Mouse (Mus musculus): ENCODE data around the gene Tekt3.

The Tekt3 gene

DNA sequence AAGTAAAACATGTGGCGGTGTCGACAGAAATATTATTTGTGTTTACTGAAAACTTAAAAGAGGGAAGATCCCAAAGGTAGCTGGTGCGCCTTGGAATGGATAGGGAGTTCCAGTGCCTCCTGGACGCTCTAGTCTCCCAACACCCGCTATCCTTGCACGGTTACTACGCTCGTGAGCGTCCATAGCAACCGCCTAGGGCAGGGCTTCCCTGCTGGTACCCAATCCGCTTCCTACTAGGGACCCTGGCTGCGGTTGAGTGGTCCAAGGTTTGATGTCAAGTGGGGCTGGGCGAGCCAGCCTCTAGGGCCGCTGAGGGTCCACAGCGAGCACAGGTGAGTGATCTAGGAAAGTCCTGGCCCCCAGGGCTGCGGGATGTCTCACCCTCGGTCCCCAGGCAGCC is at the start of gene Tekt3:
Gene Tekt3, plus strand, starts transcription at position 209 of the 400 bp plus-strand sequence.
- peak; percentile 19 for DNase-seq (ENCODE audit: low spot score)

- DNase-seq (ENCODE audit: low spot score), result no peak
Measured at GRCm38 (mm10) chr11:63017327-63018082, 43.9 kb upstream of the Tekt3 start.

DNA sequence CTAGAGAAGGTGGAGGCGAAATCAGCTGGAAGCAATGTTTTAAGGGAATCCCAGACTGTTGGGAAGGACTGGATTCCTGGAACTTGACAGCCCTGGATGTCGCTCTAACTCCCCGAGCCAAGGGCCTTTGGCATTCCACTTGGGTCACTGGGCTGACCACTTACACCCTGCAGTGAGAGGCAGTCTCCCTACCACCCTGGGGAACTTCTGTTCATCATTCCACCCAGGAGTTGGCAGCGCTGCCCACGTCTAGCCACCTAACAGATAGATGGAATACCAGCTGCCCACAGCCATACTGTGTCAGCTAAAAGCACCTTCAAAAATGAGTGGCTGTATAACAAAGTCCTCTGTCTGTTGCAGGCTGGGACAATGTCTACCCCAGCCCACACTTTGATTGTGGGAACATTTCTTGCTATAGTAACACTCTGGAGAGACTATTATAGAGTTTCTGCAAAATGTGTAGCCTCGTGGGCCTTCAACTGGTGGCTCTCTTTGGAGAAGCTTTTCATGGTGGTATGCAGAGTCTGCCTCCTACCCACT is 43.3 kb upstream of the Tekt3 start:
- DNase-seq (ENCODE audit: low spot score), result no peak

GRCm38 (mm10) chr11:63020633-63021032 is 40.8 kb upstream of the Tekt3 start:
- peak; percentile 61 for DNase-seq (ENCODE audit: low spot score)

DNA sequence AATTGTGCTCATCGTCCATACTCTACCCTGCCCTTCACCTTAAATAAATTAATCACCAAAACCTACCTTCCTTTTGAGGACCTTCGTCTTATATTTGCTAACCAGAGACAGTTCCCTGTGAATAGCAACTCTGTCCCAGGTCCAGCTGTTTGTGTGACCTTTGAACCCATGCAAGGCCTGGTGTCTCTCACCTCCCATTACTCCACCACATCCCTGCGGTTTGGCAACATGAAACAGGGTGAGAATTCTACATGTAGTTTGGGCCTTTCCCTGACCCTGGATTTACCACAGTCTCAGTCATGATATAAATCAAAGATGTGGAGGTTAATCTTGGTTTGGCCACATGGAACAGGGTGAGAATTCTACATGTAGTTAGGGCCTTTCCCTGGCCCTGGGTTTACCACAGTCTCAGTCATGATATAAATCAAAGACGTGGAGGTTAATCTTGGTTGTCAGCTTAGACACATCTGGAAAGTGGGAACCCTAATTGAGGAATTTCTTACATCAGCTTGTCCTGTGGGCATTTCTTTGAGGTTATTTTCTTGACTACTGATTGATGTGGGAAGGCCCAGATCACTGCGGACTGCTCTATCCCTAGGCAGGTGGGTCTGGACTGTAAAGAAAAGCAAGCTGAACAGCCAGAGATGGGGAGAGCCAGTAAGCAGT is 40.2 kb upstream of the Tekt3 start:
- DNase-seq (ENCODE audit: low spot score), result peak; percentile 72

- no peak for DNase-seq (ENCODE audit: low spot score)
Measured at GRCm38 (mm10) chr11:63023461-63023860, 38.0 kb upstream of the Tekt3 start.

DNA sequence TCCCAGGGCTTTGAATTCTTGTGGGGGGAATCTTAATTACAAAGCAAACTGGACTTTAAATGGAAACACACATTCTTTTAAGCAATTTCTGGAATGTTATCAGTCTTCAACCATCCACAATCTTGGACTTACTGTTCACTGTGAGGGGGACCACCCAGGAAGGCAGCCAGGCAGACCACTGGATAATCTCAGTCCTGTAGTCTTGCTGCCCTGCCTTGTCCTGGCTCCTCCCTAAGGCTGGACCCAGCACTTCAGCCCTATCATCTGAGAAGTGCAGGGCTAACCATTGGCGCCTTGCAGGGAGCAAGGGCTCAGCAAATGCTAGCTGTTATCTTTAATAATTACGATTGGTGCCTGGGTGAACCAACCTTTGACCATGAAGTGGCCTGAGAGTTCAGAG is 37.3 kb upstream of the Tekt3 start:
- DNase-seq (ENCODE audit: low spot score), result peak; percentile 86

- no peak for DNase-seq (ENCODE audit: low spot score)
Measured at GRCm38 (mm10) chr11:63025476-63025875, 36.0 kb upstream of the Tekt3 start.

GRCm38 (mm10) chr11:63026651-63027141 is 34.8 kb upstream of the Tekt3 start:
- DNase-seq (ENCODE audit: low spot score), result no peak

GRCm38 (mm10) chr11:63028131-63028530 is 33.3 kb upstream of the Tekt3 start:
- no peak for DNase-seq (ENCODE audit: low spot score)

- peak; percentile 67 for DNase-seq (ENCODE audit: low spot score)
Measured at GRCm38 (mm10) chr11:63029148-63029714, 32.2 kb upstream of the Tekt3 start.

DNA sequence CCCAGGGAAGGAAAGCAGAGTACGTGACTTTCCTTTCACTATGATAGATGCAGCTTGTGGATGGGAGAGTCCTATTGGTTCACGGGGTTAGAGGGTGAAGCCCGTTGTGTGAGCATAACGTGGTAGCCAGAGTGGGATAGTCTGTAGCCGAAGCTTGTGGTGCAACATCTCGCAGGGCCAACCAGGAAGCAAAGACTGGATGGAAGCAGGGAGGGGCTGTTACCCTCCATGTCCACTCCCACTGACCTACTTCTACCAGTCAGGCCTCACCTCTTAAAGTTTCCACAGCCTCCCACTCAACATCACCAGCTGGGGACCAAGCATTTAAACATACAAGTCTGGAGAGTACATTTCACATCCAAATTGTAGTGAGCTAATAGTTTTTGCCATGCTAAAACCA is 31.7 kb upstream of the Tekt3 start:
- no peak for DNase-seq (ENCODE audit: low spot score)

DNA sequence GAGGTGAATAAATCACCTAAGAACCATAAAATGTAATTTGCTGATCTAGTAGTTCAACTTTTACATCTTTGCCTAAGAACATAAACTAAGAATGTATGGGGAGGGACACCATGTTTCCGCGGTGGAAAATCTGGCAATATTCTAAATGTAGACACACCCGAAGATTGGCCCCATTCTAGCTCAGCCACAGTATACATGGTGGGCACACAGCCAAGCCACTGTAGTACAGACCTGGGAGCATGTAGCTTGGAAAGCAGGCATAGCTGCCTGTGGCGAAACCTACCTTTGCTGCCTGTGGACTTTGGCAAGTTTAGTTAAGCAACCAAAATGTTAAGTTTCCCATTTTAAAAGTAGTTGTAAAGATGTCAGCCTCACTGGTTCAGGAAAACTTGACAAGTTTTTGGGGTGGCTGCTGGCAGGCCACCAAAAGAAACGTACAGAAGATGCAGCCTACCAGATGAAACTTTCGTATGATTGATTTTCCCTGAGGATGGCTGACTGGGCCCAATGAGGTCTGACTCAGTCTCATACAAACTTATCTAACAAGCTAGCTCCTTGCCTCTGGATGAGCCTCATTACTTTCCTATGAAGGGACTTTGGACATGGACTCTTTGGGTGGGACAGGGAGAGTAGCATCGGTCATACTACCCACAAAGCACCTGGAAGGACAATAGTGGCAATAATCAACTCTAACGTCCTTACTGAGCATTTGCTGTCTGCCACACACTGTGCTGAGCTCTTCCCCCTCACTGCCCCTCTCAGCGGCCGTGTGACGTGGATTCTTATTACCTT is 25.8 kb upstream of the Tekt3 start:
- no peak for DNase-seq (ENCODE audit: low spot score)

DNA sequence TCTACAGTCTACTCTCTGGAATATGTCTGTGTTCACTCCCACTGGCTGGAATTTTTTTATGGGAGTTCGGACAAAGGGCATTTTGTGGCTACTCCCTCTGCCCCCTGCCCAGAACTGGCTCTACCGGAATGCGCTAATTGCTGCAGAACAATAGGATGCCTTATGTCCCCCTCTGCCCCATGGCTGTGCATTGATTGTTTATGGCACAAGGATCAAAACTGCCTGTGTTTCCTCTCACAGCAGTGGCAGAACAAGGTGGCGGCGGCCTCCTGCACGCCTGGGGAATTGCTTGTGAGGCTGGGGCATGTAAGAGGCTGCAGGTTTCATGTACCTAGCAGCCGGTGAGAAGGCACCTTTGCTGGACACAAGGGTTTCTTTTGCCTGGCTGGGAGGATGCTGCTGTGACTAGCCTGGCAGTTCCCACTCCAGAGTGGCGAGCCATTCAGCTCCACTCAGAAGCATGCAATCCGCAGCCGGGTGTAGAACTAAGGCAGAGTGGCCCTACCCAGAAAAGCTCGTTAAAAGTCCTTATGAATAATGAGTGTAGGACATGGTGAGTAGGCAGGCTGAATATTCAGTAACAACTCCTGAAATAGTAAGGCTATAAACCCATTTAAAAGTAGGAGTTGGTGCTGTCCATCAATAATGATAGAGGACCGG is 21.3 kb upstream of the Tekt3 start:
- DNase-seq (ENCODE audit: low spot score), result no peak

DNA sequence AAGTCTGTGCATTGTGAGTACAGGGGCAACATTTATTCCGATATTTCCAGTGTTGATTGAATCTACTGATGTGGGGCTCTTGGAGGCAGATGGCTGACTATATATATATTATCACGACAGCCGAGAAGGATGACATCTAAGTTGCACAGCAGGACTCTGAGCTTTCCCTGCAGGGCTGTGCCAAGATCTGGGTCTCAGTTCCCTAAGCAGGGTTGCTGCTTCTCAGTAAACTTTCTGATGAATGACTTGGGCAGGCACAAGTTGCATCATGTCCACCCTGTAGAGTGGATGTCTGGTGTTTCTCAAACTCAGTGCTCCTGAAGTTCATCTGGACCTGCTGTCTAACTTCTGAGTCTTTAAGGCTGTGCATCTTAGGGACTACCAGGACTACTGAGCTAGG is 15.7 kb upstream of the Tekt3 start:
- no peak for DNase-seq (ENCODE audit: low spot score)

- no peak for DNase-seq (ENCODE audit: low spot score)
Measured at GRCm38 (mm10) chr11:63046380-63046779, 15.1 kb upstream of the Tekt3 start.

- DNase-seq (ENCODE audit: low spot score), result no peak
Measured at GRCm38 (mm10) chr11:63050362-63050932, 11.0 kb upstream of the Tekt3 start.

DNA sequence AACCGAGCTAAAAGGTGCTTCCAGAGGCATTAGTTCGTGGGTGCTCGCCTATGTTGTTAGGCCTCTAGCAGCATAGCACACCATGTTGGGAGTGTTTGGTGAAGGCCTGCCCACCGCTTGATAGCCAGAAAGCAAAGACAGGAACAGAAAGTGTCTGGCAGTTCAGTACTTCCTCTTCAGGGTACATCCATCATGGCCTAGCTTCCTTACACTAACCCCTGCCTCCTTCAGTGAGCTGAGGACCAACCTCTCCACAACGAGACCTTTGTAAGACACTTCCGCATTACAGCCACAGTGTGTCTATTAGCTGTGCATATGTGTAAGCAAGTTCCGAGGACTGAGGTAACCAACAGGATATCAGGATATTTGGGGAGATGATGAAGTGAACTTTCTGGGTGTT is 10.4 kb upstream of the Tekt3 start:
- DNase-seq (ENCODE audit: low spot score), result no peak

DNA sequence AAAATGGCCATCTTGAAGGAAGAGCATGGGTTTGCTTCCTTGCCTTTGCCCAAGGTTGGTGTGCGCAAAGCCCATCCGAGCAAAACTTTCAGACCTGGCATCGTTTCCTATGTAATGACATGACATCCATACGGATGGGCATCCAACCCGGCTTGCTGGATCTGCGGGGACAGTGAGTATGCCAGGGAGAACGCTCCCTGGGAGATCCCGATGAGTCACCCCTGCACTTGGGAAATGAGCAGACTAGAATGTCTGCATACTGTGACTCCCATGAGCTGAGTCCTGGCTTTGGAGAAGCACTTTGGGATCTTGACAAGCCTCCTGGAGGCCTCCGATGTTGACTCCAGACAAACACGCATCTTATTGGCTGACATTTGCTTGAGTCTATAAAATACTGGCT is 9.5 kb upstream of the Tekt3 start:
- no peak for DNase-seq (ENCODE audit: low spot score)

- DNase-seq (ENCODE audit: low spot score), result no peak
Measured at GRCm38 (mm10) chr11:63055596-63055995, 5.9 kb upstream of the Tekt3 start.

GRCm38 (mm10) chr11:63058375-63058952 is 3.0 kb upstream of the Tekt3 start:
- DNase-seq (ENCODE audit: low spot score), result no peak
